Mouse (Mus musculus) cerebral cortex, adult 2 months (tissue): ENCODE data around the gene Arid4b.

Experiments
- WGBS: fragments of 180-500 bp; shearing (Covaris S2); methylation state at CpG from one replicate; pipeline ENCODE4 v1.1.7; 2018; 5-methylcytosine and 5-hydroxymethylcytosine counted together

Gene Arid4b

GRCm38 (mm10) chr13:14065028-14065380 is 2.0 kb downstream of the Arid4b start:
- 3% methylated on average over 9 of the region's 9 CpGs for WGBS

- WGBS, result 52% methylated on average over 1 of the region's 1 CpGs
Measured at GRCm38 (mm10) chr13:14065701-14066100, 2.7 kb downstream of the Arid4b start.

DNA sequence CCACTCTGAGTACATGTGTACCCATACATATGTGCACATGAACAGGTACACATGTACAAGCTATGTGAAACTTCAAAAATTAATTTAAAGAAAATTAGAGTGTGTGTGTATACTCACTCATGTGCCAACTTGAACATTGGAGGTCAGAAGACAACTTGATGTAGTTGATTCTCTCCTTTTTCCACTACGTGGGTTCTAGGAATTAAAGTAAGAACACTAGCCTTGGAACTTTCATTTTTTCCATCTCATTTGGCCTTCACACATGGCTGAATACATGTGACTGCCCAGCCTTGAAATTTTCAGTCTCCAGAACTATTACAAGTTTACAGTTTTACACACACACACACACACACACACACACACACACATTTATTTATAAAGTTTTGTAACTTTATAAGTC is 6.3 kb downstream of the Arid4b start:
- 79% methylated on average over 1 of the region's 1 CpGs for WGBS

GRCm38 (mm10) chr13:14074371-14074770 is 11.3 kb downstream of the Arid4b start:
- 97% methylated on average over 1 of the region's 1 CpGs for WGBS

- 80% methylated on average over 1 of the region's 1 CpGs for WGBS
Measured at GRCm38 (mm10) chr13:14075326-14075725, 12.3 kb downstream of the Arid4b start.

- 67% methylated on average over 1 of the region's 1 CpGs for WGBS
Measured at GRCm38 (mm10) chr13:14088669-14089068, 25.6 kb downstream of the Arid4b start.

DNA sequence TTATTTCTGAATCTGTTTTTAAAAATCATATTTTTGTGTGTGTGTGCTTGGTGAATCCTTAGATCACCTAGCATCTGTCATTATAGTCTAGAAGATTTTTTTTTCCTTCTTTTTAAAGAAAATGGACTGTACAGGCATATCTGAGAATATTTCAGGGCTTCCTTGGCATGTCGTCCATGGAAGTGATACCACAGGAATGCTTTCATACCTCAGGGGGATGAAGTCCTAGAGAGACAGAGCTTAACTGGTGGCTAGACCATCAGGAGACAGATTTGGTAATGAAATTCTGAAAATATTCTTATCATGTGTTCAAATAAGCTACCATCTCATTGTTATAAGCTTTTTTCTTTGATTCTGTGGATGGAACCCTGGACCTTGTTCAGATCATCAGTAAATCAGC is 40.0 kb downstream of the Arid4b start:
- WGBS, result 32% methylated on average over 1 of the region's 1 CpGs

DNA sequence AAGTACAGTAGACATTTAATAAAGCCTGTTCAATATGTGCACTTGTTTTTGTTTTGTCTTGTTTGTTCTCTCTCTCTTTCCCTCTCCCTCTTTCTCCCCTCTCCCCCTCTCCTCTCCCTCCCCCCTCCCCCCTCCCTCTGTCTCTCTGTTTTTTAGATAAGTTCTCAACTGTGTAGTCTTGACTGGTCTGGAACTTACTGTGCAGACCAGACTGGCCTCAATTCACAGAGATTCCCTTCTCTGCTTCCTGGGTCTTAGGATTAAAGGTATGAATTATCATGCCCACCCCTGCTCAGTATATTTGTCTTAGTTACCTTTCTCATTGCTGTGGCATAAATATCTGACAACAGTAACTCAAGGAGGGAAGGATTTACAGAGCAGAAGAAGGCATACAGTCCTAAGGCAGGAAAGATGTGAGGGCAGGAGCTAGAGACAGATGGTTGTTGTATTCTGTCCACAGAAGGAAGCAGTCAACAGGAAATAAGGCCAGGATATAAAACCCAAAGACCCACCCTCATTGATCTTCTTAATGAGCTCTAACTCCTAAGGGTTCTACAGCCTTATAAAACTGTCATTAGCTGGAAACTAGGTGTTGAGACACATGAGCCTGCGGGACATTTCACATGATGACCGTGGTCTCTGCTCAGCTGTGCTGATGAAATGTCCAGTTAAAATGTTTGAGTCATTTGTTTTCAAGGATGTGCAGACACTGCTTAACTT is 47.3 kb downstream of the Arid4b start:
- whole genome bisulfite sequencing, result 88% methylated on average over 2 of the region's 2 CpGs

DNA sequence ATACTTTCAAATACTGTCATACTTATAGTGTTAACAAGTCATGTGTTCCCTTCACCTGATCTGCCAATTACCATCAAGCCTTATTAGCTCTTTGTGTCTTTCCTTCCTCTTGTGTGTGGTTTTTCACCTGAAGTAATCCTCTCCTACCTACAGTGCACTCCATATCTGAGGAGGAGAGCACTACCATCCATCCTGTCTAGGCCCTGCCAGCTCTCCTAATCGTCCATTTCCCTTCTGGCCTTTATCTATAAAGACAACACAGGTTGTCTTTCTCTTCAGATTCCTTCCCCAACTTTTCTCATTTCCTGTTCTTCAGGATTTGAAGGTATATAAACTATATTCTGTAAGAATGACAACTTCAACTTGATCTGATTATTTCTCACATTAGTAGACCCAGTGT is 48.1 kb downstream of the Arid4b start:
- WGBS, result 51% methylated on average over 1 of the region's 1 CpGs

- WGBS, result 57% methylated on average over 4 of the region's 4 CpGs
Measured at GRCm38 (mm10) chr13:14113746-14114528, 50.9 kb downstream of the Arid4b start.

- 92% methylated on average over 2 of the region's 2 CpGs for whole genome bisulfite sequencing
Measured at GRCm38 (mm10) chr13:14115805-14116204, 52.8 kb downstream of the Arid4b start.

GRCm38 (mm10) chr13:14131651-14132050 is 68.6 kb downstream of the Arid4b start:
- 53% methylated on average over 1 of the region's 1 CpGs for WGBS

DNA sequence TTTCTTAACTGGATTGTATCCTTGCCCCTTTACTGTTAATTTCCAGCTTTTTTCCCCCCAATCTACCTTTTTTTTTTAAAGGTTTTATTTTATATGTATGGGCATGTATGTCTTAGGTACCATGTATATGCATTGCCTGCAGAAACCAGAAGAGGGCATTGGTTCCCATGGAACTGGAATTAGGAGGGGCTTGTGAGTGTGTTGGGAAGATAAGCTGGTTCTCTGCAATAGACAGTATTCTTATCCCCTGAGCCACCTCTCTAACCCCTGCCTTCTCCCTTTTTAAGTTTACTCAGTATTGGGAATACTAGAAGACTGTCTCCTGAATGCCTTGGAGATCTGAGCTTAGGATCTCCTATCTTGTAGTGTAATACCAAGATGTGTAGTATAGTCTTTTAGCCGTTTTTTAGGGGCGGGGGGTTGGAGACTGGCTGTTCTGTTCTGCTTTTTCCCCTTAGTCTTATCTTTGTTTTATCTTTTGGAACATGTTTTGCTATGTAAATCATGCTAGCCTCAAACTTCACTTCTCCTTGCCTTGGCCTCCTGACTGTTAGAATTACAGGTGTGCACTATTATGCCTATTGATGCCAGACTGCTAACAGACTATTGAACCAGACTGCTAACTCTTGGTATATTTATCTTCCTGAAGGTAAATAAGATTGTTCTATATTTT is 79.4 kb downstream of the Arid4b start:
- WGBS, result 91% methylated on average over 2 of the region's 2 CpGs

DNA sequence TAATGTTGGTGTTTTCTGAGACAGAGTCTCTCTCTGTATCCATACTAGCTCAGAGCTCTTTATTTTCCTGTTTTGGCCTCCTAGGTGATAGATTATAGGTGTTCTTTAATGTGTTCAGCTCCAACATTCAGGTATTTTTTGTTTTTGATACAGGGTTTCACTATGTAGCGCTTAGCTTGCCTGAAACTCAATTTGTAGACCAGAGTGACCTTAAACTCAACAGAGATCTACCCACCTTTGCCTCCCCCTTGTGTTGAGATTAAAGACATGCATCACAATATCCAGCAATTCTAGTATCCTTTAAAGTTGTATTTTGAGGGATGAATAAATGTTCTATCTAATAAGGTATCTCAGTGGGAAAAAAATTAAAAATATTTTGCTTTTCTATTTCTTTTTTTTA is 115.0 kb downstream of the Arid4b start:
- WGBS, result 79% methylated on average over 1 of the region's 1 CpGs

DNA sequence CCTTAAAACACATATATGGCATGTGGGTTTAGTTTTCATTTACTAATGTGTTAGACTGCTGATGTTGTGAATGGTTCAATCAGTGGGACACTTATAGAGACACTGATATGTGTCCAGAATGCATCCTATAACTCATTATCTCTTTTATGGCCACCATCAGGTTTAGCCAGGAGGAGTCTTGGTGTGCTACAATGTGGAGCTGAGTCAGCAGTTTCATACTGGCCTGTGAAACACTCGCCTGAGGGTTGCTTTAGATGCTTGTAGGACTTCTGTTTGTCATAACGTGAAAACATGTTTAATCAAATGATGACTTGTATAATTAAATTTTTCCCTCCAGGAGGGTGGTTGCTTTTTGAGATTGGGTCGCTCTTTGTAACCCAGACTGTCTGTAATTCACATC is 116.6 kb downstream of the Arid4b start:
- WGBS, result 87% methylated on average over 3 of the region's 3 CpGs

DNA sequence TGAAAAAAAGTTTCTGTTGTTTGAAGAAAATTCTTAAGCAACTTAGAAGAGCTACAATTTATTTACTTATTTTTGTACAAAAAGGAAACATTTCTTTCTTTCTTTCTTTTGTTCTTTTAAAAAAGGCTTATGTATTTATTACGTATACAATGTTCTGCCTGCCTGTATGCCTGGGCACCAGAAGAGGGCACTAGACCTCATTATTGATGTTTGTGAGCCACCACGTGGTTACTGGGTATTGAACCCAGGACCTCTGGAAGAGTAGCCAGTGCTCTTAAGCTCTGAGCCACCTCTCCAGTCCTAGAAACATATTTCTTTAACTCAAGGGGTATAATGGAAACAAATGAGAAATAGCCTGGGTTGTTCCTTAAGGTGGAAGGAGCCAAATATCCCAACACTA is 182.9 kb downstream of the Arid4b start:
- WGBS, result 57% methylated on average over 2 of the region's 2 CpGs
